Mouse (Mus musculus) heart, postnatal 10 days (tissue): ENCODE data around the gene D630003M21Rik. TPM values are rescaled to one million over a fixed set of nuclear protein-coding genes. Genes with fewer than 3 reads are reported as not detected.

Source experiments
- DNase-seq, 2 experiments: peaks; one replicate each; pipeline ENCODE4 v3.0.0; 2021
- intact Hi-C: fragments of 180-260 bp; cut with DNase I; formaldehyde crosslinking; loops from one replicate; pipeline ENCODE4 v1.15.1; 2025
- microRNA-seq, 2 experiments: library from miRNA; unstranded; fragments of <30 nt; microRNA quantifications; one replicate each; pipeline ENCODE4 v1.2.0; 2022
- total RNA-seq, 2 experiments: library from RNA; stranded (reverse); gene quantifications; 2 replicates each; pipeline ENCODE4 v1.2.3; 2021

Gene D630003M21Rik
- total RNA-seq, 2 experiments from 2014 or later, result 8.6 to 8.7 TPM

GRCm38 (mm10) chr2:158144750-158145527 lies 84.1 kb downstream of the D630003M21Rik start:
- DNase-seq, result no peak

DNA sequence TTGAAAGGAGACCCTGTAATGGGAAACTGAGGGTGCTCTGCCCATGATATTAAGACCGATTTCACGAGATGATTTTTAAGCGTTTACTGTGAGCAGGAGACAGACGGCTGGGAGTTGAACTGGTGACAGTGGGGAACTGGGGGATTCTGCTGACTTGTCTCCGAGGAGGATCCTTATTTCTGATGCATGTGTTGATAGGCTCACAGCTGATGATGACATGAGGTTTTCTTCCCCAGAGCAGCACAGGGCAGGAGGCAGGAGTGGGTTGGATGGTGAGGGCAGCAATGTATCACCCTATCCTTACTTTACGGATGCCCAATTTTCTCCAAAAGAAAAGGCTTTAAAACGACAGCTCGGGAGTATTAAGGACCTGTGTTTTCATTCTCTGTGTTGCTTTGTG lies 84.8 kb downstream of the D630003M21Rik start:
- intact Hi-C loops, result no loop called here
- no peak for DNase-seq

More at GRCm38 (mm10) chr2:158144750-158145527, 84.1 kb downstream of the D630003M21Rik start:
- intact Hi-C loops, result loop anchor here (1.0 to 5.0 kb wide), 3 partner anchors 57 to 98 kb away; no protein-coding TSS in a partner anchor

DNA sequence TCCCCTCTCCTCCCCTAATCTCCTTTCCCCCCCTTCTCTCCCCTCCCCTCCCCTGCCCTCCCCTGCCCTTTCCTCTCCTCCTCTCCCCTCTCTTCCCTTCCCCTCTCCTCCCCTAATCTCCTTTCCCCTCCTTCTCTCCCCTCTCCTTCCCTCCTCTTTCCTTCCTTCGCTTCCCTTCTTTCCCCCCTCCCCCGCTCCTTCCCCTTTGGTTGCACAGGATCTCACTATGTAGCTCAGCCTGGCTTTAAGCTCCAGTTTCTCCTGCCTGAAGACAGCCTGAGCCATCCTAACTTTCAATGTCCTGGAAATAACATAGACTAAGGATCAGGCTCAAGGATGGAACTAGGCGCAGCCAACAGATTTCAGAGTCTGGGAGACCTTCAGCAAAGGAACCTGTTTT lies 85.2 kb downstream of the D630003M21Rik start:
- intact Hi-C loops, result no loop called here

DNA sequence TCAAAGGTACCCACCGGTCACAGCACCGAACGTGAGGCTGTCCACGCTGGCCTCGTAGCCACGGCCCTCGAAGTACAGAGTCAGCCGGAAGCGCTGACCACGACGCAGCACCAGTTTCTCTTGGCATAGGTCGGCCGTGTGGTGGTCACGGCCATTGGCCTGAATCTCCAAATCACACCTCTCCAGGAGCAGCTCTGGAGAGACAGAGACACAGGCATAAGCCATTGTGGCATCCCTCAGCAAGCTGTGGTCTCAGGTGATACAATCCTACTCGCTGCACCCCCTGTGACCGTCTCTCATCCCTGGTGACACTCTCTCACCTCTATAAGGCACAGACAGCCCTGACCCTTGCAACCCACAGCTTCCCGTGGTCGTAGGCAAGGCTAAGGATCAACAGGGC lies 86.0 kb downstream of the D630003M21Rik start:
- intact Hi-C loops, result no loop called here
- DNase-seq, result no peak

More for the DNA sequence above, 85.2 kb downstream of the D630003M21Rik start:
- no peak for DNase-seq

DNA sequence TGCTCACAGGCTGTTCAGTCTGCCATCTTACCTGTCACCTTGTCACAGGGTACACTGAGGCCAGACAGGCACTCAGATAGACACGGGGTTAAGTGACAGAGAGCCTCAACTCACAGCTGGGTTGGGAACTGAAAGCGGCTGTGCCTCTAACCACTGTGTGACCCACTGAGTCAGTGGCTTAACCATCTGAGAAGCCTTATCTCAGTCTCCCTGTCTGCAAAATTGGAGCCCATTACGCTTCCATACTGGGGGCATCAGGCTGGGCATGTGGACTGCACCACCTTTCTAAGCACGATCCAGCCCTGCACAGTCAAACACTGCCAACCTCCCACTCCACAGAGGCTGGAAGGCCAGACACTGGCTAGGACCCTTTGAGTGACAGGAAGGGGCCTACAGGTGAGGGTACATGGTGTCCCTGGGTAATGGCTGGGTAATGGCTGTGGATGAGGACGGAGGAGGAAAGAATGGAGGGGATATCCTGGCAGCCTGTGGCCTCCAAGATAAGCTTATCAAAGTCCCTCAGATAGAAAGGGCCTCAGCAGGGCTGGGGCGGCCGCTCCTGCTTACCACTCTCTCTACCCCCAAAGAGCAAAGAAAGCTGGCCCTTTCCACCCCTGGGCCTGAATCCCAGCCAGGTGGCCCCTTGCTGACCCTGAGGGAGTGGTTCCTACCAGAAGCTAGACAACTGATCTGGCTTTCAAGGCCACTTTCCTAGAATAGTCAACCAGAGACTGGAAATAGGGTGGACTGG lies 87.2 kb downstream of the D630003M21Rik start:
- peak; percentile 71 to 81 for DNase-seq
- intact Hi-C loops, result no loop called here

GRCm38 (mm10) chr2:158141271-158141670 lies 87.8 kb downstream of the D630003M21Rik start:
- peak in 1 of 2 experiments; percentile 38 for DNase-seq
- intact Hi-C loops, result no loop called here

DNA sequence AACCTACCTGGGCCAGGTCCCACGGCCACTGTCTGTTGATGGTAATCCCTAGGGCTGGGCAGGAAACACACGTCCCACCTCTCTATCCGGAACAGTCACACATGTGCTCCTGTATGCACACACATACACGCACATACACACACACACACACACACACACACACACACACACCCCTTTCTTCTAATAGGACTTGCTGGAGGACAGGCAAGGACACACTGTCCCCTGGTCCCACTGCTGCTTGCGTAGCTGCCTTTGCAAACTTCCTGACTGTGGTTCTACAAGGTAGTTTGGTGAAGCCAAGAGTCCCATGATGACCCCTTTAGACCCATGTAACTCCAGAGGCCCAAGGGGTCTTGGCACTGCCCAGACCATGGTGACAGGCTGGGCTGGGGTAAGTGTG lies 88.4 kb downstream of the D630003M21Rik start:
- intact Hi-C loops, result loop anchor here (1.0 kb wide), 1 partner anchor 17 kb away; no protein-coding TSS in a partner anchor
- DNase-seq, result peak in 1 of 2 experiments; percentile 58

DNA sequence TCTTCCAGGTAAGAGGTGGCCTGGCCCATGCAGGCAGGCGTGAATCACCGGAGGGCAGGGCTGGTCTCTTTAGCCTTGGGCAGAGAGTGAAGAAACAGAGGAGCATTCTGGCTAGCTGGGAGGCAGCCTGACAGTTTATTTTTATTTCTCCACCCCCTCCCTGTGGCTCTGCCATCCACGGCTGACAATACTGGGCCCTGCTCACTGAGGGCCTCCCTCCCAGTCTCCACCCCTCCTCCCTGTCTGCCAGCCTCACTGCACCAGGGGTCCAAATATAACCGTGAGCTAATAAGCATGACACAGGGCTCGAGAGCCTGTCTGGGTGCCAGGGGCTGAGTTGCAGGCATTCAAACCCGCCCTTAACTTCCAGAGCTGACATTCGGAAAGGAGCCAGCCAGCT lies 89.4 kb downstream of the D630003M21Rik start:
- DNase-seq, result peak; percentile 91 to 92
- intact Hi-C loops, result loop anchor here (1.0 kb wide), 1 partner anchor 16 kb away; no protein-coding TSS in a partner anchor

- no peak for DNase-seq
Measured at GRCm38 (mm10) chr2:158138778-158139177, 90.2 kb downstream of the D630003M21Rik start.

DNA sequence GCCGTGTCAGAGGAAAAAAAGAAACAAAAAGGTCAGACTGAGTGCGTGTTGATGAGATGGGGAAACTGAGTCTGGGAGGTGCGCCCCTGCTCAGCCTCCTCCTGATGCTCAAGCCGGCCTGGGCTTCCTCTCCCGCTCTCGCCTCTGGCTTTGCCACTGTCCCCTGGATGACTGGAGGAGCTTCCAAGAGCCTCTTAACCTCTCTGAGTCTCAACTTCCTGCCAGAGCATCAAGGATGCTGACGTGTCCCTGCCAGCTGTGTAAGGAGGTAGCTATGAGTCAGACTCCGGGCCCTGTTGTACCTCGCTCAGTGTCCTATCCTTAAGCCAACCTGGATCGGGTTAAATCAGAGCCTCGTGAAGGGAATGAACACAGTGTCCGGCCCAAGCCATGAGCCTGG lies 91.3 kb downstream of the D630003M21Rik start:
- intact Hi-C loops, result no loop called here
- no peak for DNase-seq

More at GRCm38 (mm10) chr2:158138778-158139177, 90.2 kb downstream of the D630003M21Rik start:
- intact Hi-C loops, result no loop called here

- intact Hi-C loops, result no loop called here
- DNase-seq, result peak in 1 of 2 experiments; percentile 54
Measured at GRCm38 (mm10) chr2:158136205-158136604, 92.8 kb downstream of the D630003M21Rik start.

- intact Hi-C loops, result no loop called here
- no peak for DNase-seq
Measured at GRCm38 (mm10) chr2:158133050-158133449, 96.0 kb downstream of the D630003M21Rik start.

Small RNAs within 50 kb of the gene (microRNA-seq; reads per million reads assigned to microRNA genes)
- 0 to 1.0 reads per million in 2 experiments for gene Mir7685

Other genes starting within 250 kb of the D630003M21Rik start
- 10 to 100 TPM; 21.3 to 26.1 TPM for gene Tti1, start 200.8 kb downstream of the D630003M21Rik start, total RNA-seq
- 10 to 100 TPM; 30.0 to 32.4 TPM for gene Rprd1b, start 200.7 kb downstream of the D630003M21Rik start, total RNA-seq
- 100 to 1,000 TPM; 162 to 208 TPM for gene Tgm2, start 82.8 kb downstream of the D630003M21Rik start, total RNA-seq
- gene Bpi, start 28.9 kb upstream of the D630003M21Rik start, total RNA-seq, result not detected
- 1 to 10 TPM; 5.9 to 6.6 TPM for gene Lbp, start 77.3 kb upstream of the D630003M21Rik start, total RNA-seq
- gene Snhg11, start 146.4 kb upstream of the D630003M21Rik start, total RNA-seq, result under 1 TPM in 1 of 2 experiments, not detected in 1; 0.24 TPM
- gene Ralgapb, start 180.6 kb upstream of the D630003M21Rik start, total RNA-seq, result 10 to 100 TPM; 30.5 to 33.3 TPM